Mouse (Mus musculus) layer of hippocampus, adult 8-10 months (tissue): ENCODE data around the gene Ntn5. TPM values are rescaled to one million over a fixed set of nuclear protein-coding genes. Genes with fewer than 3 reads are reported as not detected.

ENCODE experiments used
- DNase-seq, 2 experiments: peaks; one replicate each; pipeline ENCODE4 v3.0.0; 2022; ENCODE audit warnings: low spot score in 2 of 2
- total RNA-seq, 4 experiments: library from RNA; stranded (reverse); gene quantifications; 2 replicates each; pipeline ENCODE4 v1.2.4; 2022

The Ntn5 gene
- total RNA-seq, 4 experiments from 2014 or later, result 9.1 to 13.5 (median 11.6) TPM

- DNase-seq, result no peak
Observed at GRCm38 (mm10) chr7:45695098-45695497, 11.3 kb downstream of the Ntn5 start.

- DNase-seq, result no peak
Observed at GRCm38 (mm10) chr7:45697894-45698293, 14.1 kb downstream of the Ntn5 start.

- no peak for DNase-seq
Observed at GRCm38 (mm10) chr7:45699523-45700141, 15.8 kb downstream of the Ntn5 start, which contains the start of gene Car11. Gene Car11 (plus strand): TSS chr7:45699843.

DNA sequence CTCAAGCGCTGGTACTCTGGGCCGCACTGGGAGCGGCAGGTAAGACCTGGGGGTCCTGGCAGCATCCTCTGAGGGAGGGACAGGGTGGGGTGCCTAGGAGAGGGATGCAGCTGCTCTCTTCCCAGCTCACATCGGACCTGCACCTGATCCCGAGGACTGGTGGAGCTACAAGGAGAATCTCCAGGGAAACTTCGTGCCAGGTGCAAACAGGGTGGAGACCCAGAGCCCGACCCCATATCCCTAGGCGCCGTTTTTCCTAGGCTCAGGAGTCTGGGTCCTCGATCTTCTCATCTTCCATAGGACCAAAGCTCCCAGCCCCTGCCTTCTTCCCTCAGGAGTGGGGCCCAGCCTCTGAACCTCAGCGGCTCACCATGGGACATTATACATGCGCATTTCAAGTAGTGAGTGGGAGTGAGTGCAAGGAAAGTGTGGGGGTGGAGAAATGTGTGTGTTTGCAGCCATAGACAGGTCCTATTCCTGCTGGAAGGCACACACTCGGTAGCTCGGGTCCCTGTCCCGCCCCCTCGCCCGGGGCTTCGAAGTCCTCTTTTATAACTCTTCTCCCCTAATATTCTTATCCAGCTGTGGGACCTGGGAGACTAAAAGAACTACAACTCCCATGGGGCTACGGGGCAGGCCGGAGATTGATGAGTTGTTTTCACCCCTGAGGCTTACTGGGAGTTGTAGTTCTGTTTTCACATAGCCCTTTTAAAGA lies 16.6 kb downstream of the Ntn5 start:
- DNase-seq, result peak; percentile 83 to 89

GRCm38 (mm10) chr7:45701072-45701471 lies 17.2 kb downstream of the Ntn5 start:
- no peak for DNase-seq

- DNase-seq, result no peak
Observed at GRCm38 (mm10) chr7:45701607-45702006, 17.8 kb downstream of the Ntn5 start.

GRCm38 (mm10) chr7:45702316-45702715 lies 18.5 kb downstream of the Ntn5 start:
- DNase-seq, result no peak

DNA sequence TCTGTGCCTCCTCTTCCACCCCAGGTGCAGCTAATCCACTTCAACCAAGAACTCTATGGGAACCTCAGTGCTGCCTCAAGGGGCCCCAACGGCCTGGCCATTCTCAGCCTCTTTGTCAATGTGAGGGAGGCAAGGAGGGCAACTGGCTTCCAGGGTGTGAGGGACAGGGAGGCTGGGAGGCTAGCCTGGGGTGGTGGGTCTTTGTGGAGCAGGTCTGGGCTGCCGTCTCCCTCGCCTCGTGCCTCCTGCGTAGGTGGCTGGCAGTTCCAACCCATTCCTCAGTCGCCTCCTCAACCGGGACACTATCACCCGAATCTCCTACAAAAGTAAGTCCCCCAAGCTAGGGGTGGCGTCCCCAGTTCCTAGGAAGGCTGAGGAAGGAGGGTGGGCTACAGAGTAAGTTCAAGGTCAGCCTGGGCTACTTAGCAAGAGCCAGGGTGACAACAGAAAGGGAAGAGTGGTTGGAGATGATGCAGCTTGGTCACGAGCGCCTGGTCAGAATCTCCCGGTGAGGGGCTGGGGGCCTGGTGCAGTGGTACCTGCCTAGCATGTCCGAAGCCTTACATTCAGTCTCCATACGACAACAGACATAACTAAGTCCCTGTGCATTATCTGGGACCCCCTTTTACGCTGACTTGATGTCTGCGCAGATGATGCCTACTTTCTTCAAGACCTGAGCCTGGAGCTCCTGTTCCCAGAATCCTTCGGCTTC lies 19.1 kb downstream of the Ntn5 start:
- no peak for DNase-seq

- no peak for DNase-seq
Observed at GRCm38 (mm10) chr7:45703521-45704033, 19.8 kb downstream of the Ntn5 start.

DNA sequence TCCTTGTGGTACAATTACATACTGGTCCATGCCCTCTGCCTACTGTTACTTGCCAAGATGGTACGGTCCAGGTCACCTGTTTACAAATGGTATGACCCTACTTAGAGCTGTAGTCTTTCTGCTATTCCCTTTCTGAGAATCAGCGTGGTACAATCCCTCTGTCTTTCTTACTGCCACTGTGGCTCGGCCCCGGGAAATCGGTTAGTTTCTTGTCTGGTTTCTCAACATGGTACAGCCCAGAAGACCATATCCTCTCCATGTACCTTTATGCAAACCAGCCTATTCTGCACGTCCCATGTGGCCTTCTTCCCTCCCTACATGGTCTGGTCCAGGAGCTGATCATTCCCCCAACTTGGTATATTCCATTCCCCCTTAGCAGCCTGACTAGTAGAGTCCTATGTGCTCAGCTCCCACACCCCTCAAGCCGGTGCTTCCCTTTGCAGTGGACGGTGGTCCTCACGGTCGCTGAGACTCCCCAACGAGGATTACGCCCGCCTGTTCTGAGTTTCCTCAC lies 20.3 kb downstream of the Ntn5 start:
- DNase-seq, result peak; percentile 80 to 88

DNA sequence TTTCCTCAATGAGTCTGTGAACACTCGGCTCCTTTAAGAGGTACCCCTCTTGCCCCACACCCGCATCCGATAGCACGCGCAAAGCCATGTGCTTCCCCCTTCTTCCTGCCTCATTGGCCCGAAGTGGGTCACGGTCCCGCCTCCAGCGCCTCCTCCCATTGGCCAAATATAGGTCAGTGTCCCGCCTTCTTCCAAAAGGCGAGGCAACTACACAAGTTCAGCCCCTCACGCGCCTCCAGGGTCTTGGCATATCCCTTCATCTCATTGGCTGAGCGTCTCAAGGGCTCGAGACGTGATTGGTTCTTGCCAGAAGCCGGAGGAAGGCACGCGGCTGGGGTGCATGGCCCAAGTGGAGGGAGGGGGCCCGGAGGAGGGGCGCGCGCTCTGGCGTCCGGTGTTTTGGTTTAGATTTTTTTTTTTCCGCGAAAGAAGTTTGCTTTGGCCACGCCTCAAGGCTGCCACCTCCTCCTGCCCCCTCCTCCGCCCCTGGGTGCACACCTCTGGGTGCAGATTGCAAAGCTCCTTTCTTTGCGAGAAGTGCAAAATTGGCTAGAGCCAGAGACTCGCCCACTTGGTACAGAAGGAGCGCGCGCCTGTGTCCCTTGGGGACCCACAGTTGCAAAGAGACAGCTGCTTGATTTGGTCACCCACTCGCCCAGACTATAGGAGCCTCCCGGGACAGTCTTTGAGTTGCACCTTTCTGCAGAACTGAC lies 21.1 kb downstream of the Ntn5 start, which contains the start of gene Dbp:
TSS of gene Dbp (plus strand) at position 359 of the 713 bp plus-strand sequence.
- peak; percentile 100 for DNase-seq

- no peak for DNase-seq
Observed at GRCm38 (mm10) chr7:45705443-45705864, 21.6 kb downstream of the Ntn5 start.

GRCm38 (mm10) chr7:45705873-45706281 lies 22.1 kb downstream of the Ntn5 start:
- peak; percentile 82 to 91 for DNase-seq

GRCm38 (mm10) chr7:45706721-45707241 lies 23.0 kb downstream of the Ntn5 start:
- DNase-seq, result peak in 1 of 2 experiments; percentile 74

DNA sequence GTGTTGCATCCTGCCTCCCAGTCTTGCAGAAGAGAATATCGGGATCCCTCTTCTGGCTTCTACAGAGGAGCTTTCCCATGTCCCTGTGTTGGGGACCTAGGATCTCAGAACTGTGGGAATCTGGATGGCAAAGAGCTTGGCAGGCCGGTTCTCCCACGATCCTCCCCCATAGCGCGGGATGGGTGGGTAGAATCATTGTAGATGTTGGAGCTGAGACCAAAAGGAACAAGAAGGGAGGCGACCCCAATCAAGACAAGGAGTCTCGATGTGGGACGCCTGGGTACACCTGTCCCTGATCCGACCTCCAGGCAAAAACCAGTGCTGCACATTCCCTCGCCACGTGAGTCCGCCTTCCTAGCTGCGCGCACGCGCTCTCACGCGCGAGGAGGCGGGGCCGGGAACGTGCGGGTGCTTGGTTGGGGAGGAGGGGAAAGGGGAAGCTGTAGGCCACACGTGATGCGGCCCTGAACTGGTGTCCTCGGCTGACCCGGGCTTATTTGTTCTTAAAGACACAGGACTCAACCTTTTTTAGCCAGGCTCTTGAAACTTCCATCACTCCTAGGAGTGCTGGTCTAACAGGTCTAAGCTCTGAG lies 23.6 kb downstream of the Ntn5 start:
- DNase-seq, result peak; percentile 93 to 94

DNA sequence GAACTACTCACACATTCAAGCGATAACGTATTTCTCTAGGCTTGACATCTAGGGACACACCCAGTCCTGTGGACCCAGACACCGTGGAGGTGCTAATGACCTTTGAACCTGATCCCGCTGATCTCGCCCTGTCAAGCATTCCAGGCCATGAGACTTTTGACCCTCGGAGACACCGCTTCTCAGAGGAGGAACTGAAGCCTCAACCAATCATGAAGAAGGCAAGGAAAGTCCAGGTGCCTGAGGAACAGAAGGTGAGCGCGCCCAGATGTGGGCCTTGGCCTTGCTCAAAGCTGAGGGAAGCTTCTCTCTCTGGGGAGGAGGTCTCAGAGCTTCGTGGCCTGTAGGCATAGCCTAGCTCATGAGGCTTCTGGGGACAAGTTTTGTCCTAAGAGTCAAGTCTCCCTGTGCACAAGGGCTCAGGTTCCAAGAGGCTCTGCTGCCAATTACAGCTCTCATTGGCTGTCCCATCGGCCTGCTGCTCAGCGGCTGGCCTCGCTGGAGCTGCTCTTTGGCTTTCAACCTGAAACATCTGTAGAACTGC lies 24.5 kb downstream of the Ntn5 start:
- DNase-seq, result no peak

DNA sequence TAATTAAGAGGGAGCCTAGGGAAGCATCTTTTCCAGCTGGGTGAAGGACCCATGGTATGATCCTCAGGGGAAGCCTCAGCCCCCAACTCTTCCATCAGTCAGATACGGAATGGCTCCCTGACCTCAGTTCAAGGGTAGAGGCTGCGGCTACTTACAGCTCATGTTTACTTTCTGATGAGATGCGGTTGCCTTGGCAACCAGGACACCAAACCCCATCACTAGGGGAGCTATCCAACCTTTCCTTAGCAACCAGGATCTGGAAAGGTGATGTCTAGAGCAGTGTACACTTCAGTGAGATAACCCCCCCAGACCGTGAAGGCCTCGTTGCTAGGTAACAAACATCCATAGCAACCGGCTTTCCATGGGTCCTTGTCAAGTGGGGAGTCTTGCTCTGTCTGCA lies 25.2 kb downstream of the Ntn5 start:
- DNase-seq, result no peak

- DNase-seq, result no peak
Observed at GRCm38 (mm10) chr7:45709677-45710355, 26.0 kb downstream of the Ntn5 start.

- no peak for DNase-seq
Observed at GRCm38 (mm10) chr7:45710477-45711191, 26.8 kb downstream of the Ntn5 start.
